Mouse (Mus musculus) kidney, adult 8-10 months (tissue): ENCODE measurements at regions not wholly inside any gene's neighbourhood (a gene's known extent, or its start where the extent isn't known, plus 50 kb on each side); places are given as distances from the start of the nearest gene placed in this dataset.

Experiments used
- DNase-seq, 2 experiments: peaks; one replicate each; pipeline ENCODE4 v3.0.0; 2022

DNA sequence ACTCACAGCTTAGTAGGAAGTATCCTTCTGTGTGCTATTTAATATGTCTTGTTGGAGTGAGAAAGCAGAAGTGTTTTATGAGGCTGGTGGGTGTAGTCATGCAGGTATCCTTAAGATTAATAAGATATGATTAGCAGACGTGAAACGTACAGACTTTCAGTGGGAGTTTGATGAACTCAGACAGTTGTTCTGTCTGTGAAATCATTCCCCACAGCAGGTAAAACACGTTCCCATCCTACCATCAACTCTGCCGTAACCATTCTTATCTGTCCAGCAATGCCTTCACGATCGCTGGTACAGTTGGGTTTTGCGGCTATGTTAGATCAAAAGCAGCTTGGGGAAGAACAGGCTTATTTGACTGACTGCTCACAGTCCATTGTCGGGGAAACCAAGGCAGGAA, 332.3 kb downstream of the Med10 start:
- no peak for DNase-seq

DNA sequence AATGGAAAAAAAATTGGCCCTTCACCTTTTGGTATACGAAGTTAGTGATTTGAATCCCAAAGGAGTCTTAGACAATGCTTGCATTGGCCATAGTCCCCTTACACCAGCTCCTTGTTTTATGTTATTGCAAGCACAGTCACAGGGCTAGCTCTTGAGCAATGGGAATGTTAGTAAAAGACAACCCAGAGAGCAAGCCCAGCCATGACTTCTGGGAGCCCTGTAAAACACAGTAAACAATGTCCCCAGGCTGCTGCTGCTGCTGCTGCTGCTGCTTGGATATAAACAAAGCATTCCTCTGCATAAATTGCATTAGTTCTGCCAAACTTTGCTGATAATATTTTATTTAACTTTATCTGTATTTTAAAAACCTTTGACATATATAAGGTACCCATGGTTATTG, 334.0 kb downstream of the Med10 start:
- no peak for DNase-seq

DNA sequence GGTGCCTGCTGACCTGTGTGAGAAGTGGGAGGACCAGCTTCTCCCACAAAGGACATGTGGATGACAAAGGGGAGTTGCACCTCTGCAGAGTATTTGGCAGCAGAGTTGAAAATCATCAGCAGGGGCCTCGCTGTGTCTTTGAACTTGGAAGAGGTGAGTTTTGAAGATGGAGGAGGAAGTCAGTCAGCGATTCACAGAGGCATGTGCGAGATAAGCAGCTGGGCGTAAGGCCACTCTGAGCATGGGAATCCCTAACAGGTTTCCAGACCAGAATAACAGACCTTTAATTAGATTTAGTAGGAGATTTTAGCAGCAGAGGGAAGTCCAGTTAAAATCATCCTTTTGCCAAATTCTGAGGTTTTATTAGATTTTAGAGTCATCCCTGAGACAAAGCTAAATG, 342.3 kb downstream of the Med10 start:
- no peak for DNase-seq

DNA sequence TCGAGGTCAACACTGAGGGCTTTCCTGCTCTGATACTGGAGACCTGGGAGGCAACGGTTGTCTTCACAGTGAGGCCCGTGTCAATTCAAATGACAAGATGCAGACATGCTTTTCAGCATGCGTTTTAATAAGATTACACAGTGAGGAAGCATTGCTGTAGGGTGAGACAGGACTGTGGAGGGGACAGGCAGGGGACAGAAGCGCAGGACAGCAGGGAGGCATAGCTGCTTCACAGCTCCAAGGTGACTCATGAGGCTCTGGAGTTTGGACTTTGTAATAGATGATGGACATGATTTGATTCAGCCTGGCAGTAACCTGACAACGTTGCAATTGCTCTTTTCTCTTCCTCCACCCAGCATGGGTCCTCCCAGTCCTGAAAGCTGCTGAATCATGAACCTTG, 343.3 kb downstream of the Med10 start:
- DNase-seq, result no peak

DNA sequence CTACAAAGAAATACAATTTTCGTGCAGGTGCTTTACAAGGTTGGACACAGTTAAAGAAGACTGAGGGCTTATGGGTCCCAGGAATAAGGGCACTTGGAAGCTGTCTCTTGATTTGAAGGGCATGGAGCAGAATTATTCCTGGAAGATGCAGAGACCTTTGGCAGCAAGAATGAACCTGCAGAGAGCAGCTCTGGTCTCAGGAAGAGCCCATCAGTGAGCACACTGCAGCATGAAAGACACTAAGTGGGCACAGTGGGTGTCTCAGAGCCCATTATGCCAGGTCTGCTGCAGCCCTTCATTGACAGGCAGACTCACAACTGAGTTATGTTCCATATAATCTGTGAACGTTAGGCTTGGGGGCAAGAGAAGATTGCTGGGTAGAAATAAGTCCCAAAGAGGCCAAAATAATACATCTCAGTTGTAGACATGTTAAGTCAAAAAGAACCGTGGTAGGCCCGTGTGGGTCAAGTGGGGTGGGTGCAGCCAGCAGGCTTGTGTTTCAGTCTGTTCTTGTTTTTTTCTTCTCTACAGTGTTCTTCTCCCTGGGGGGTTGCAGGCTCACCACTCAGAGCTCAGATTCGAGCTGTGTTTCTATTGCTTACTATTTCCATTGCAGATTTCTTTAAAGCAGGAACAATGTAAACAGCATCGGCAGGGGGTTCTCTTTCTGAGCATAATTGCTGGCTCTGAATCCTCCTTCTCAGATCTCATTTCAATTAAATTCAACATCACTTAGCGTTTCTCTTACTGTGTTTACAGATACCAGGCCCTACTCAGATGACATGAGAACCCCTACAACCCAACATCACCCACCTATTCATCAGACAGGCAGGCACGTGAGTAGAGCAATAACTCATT, 347.1 kb downstream of the Med10 start:
- DNase-seq, result no peak

DNA sequence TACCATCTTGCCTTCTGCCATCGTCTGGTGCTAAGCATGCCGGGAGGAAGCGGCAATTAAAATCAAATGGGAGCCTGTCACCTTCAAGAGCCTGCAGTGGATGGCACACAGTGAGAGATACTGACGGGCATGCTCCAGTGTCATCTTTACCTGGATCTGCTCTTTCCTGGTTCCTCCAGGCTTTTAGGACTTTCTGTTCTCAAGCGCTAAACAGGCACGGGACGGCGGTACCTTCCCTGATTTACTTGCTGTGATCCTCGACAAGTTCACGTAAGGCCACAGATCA, 347.6 kb downstream of the Med10 start:
- no peak for DNase-seq

DNA sequence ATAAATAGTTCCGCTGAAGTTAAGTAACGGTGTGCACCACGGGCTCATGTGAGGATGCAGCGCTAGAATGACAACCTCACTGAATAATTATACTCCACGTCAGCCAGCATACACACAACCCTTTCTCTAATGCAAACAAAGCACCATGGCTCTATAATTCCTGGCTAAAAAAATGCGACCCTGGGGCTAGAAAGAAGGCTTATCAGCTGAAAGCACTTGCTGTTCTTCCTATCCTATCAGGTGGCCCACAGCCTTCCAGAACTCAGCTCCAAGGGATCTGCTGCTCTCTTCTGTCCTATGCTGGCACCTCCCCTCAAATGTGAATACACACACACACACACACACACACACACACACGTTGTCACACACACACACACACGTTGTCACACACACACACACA, 350.9 kb downstream of the Med10 start:
- DNase-seq, result no peak

DNA sequence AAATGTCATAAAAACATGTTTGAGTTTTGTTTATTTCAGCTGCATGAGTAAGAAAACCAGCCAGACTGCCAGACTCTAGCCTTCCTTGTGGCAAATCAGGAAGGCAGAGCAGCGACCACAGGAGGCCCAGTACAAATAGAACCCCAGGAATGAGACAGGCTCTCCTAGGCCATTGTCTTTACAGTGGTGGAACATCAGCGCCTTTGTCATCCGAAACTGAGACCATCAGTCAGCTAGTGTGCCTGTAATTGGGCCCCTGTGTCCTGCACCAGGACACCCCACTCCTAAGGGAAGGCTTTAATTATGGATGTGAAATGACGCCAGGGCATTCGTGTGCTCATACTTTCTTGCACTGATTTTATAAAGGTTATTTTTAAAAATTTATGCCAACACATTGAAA, 353.4 kb downstream of the Med10 start:
- DNase-seq, result no peak

DNA sequence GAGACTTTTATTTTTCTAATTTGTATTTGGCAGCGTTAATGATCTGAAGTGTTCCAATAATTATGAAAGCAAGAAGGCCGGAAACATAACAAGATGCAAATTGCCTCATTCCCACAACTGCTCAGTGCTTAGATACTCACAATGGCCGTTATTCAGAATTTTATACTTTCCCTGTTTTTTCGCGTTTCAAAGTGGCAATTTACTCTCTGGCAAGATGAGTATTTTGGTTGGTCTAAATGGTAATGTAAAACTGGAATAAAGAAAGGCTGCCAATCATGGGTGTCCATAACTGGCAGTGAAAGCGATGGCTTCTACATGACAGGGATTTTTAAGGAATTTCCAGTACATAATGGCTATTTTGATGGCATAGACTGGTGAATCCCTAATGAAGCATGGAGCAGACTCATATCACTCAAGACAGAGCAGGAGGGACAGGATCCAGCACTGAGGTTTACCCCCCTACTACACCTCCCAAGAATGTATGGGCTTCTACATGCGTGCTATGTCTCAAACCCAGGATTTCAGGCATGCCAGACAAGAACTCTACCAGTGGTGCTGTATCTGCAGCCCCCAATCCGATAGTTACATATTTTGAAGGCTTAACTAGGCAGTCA, 354.9 kb downstream of the Med10 start:
- DNase-seq, result no peak

DNA sequence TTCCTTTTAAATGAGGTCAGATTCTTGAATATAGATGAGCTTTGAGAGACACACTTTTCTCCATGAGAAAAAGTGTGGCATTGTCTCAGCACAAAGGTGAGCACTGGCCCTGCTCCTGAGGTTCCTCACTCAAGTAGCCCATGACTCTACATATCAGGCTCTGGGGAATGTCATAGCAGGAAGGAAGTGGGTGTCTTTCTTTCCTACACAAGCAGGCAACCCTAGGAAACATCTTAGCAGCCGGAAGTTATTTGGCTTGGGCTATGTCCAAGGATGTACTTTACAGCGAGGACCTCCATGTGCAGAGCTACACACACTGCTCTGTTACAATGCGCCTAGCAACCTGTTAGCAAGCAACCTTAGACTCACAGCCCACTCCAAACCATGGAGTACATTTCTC, 356.9 kb downstream of the Med10 start:
- no peak for DNase-seq

DNA sequence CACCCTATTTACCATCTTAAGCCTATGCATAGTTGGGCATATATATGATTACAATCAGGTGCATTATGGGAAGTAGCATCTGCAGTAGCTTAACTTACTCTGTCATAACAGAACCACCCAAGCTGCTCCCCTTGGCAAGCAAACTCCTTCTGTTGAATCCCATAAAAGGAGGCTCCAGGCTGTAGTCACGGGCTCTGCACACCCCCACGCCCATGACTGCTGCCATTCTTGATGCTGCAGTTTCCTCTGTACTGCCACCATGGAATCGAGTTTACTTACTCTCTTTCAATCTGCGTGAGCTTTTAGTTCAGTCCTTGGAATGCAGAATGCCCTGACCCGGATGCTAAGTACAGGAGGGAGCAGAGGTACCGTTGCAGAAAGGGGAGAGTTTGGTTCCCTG, 357.4 kb downstream of the Med10 start:
- no peak for DNase-seq

DNA sequence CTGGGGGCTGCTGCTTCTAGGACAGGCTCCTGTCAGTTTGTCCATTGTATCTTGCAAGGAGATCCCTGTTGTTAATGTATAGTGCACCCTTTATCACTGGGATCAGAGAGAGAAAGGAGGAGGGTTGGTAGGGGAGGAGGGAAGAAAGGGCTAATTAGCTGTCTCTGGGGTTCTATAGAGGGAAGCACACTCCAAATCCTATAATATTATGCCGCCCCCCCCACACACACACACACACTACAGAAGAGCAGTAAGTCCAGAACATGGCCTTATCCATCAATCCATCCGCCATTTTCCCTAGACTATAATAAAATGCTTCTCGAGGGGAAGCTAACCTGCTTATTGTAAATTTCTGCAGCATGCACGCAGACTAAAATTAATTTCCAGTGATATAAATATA, 359.9 kb downstream of the Med10 start:
- no peak for DNase-seq

DNA sequence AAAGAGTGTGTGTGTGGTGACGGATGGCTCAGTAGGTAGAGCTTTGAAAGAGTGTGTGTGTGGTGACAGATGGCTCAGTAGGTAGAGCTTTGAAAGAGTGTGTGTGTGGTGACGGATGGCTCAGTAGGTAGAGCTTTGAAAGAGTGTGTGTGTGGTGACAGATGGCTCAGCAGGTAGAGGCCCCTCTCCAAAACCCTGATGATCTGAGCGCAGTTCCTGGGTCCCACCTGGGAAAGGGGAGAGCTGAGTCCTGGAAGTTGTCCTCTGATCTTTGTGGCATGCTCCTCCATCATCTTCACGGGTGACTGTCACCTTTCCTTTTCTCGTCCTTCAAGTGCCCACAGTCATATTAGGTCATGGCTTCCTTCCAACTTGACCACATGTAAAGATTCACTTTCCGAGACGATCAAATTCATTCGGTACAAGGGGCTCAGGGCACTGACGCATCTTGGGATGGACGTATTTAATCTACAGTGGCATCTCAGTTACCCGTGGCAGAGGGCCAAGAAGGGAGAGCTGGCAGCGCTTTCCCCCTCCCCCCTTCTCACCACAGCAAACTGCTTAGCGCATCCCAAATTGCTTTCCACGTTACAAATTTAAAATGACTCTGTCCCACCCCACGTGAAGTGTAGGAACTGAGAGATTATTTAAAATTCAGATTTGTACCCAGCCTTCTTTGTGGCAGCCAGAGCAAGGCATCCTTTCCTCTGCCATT, 363.5 kb downstream of the Med10 start:
- DNase-seq, result no peak

DNA sequence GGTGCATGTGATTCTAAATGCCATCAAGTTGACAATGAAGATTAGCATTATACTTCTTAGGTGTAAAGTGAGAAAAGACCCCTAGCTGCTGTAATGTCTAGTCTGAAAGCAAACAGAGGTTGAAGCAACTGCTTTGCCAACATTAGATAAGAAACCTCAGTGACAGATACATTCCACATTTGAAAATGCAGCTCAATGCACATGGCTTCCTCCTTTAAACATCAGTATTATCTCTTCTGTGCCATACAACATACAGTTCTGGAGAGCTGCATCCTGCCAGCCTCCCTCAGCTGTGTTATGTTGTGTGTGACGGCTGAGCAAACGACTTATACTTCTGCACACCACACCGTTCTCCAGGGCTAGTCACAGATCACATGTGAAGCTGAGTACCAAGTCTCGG, 365.6 kb downstream of the Med10 start:
- no peak for DNase-seq

DNA sequence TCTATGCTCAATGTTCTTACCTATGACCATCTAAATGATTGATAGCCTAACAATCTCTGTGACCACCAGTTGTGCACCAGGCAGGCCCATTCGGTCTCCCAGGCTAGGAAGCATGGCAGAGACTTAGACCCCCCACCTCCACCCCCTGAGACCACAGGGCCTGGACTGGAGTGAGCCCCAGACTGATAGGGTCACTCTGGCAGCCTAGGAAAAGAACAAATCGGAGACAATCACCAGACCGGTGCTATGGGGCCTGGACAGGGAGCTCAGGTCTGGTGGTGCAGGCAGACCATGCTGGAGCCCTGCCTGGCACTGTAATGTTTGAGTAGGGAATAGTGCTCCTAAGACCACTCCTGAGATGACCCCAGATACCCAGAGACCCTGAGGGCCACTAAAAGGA, 366.7 kb downstream of the Med10 start:
- DNase-seq, result no peak

DNA sequence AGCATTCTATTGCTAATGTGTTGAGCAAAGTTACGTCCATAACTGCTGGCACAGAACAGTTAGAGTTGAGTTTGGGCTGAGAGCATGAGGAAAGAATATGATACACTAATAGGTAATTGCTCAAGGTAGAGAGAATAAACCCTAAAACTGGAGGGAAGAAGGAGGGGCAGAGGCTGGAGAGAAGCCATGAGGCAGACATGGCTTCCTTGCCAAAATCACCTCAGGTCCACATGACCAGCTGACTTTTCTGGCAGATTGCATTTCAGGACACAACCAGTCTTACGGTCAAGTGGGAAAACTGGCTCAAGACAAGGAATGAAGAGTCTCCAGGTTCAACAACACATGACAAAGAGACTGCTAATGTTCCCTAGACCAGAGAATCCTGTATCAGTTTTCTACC, 374.9 kb downstream of the Med10 start:
- no peak for DNase-seq

DNA sequence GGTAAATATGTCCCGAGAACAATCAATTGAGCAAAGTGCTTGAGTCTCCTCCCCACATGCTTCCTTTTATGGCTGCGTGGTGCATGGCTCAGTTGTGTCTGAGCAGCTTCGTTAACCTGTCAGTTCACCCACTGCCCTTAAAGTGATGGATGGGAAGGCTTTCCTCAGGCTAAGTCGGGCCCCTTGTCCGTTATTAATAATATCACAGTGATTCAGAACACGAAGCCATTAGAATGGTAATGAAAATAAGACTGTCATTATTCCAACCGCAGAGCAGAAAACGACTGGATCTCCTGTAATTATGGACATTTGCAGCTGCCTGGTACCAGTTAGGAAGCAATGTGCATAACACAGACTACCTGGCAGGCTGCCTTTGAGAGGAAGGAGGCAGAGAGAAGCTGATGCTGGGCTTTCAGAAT, 375.9 kb downstream of the Med10 start:
- DNase-seq, result no peak

DNA sequence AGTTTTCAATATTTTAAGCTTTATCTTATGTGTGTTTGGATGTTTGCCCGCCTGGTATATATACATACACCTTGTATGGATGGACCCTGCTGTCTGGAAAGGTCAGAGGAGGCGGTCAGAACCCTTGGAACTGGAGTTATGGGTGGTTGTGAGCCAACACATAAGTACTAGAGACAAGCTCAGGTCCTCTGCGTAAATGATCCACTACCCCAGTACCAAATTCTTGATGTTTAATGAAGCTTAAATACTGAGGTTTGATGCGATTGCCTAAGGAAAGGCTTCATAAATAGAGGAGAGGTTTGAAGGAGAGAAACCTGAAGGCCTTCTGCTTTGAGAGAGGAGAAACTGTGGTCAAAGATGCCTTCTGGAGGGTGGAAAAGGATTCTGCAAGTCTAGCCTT, 388.8 kb downstream of the Med10 start:
- DNase-seq, result no peak

DNA sequence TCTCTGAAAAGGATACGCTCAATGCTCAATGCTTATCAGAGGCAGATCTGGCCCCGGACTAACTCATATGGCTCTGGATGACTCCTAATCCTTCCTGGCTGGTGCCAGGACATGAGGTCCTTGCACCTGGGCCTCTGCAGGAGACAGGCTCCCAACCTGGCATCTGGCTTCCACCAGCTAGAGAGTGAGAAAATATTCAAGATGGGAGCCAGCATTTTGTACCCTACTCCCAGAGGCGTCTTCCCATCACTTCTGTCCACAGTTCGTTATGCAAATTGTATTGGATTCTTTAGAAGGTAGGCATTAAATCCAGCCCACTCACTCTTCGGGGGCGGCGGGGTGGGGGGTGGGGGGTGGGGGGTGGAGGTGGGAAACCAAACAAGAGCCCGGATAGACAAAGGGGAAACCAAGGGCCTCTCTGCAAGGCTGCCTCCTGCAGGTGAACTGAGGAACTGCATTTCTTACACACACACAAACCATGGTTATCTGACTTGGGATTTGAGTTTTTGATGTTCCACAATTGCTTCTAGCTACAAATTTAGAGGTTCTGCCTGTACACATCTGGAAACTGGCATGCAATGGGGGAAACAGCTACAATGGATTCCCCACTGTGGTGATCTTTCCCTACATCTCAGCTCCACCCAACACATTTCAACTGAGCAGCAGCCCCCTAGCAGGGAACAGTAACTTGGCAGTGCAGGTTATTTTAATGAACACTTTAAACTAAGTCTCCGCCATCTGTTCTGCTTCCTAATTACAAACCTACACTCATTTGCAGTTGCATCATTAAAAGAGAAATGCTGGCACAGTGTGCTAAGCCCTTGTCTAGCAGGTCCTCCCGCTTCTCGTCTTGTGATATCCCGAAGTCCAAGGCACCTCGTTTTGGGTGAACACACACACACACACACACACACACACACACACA, 390.2 kb downstream of the Med10 start:
- DNase-seq, result no peak

DNA sequence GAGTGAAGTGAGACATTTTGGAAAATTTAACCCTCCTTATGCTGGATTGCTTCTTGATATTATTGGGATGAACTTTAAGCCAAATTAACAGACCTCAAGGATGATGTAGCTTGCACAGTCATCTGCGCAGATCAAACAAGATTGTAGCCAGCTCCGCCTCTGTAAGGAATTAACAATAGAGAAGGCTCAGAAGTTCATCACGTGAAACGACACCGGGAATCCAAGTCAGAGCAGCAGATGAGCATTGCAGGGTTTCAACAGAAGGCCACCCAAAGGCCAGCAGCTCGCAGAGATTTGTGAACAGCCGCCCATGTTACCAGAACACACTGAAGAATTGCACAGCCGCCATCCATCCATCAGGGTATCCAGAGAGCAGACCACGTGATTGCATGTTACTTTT, 391.1 kb downstream of the Med10 start:
- DNase-seq, result no peak

DNA sequence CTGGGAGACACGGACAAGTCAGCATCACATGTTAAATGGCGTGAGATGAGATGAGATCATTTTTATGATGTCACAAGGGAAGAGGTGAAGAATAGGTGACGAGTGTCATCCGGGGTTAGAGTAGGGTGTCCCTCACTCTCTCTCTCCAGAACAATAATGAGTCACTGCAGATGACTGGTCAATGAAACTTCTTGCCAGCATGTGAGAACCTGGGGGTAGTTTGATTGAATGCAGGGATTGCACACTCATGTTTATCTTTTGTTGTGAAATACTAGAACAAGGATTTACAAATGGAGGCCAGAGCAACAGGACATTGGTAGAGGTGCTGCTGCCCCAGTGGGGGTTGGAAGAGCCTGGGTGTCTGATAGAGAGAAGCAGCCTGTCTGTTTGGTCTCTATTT, 393.7 kb downstream of the Med10 start:
- DNase-seq, result no peak

DNA sequence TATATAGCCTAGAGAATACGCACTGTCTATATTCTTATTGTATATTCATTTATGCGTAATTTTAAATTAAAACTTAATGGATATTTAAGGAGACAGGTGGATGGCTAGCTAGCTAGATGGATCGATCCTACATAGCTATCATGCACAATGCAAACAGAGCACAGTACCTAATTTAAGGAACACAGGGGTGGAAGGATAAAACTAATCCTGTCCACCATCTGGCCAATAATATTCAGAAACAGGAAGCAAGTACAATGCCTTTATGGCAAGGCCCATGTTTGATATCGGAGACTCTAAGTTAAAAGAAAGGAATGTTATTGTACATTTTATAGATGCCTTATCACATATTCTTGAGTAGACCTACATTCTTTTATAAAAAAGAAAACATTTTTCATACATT, 396.4 kb downstream of the Med10 start:
- no peak for DNase-seq

DNA sequence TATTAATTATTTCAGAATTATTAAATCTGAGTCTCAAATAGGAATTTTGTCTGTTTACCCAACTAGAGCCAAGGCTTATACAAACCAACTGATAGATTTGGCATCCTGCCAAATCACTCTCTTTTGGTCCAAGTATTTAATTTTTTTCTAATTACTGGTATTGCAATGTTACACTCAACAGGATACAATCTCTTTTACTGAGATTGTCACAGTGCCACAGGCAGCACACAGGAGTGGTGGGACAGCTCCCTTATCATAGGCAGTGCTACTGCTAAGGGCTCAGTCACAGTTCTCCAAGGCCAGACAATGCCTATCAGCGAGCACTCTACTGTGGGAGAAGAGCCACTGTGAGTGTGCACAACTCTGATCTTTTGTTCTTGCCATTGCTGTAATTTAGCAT, 396.9 kb downstream of the Med10 start:
- DNase-seq, result no peak
